Mouse (Mus musculus) lung, postnatal 0 days (tissue): ENCODE measurements around the gene Hoxb2.

Source experiments
- CTCF ChIP-seq: IDR thresholded peaks from 2 replicates; pipeline ENCODE4 v1.5.1; 2016; ENCODE audit warnings: antibody characterized with exemption, mild to moderate bottlenecking
- EP300 ChIP-seq: IDR thresholded peaks from 2 replicates; pipeline ENCODE4 v1.6.1; 2016; ENCODE audit warnings: antibody characterized with exemption, mild to moderate bottlenecking, control low read depth

DNA sequence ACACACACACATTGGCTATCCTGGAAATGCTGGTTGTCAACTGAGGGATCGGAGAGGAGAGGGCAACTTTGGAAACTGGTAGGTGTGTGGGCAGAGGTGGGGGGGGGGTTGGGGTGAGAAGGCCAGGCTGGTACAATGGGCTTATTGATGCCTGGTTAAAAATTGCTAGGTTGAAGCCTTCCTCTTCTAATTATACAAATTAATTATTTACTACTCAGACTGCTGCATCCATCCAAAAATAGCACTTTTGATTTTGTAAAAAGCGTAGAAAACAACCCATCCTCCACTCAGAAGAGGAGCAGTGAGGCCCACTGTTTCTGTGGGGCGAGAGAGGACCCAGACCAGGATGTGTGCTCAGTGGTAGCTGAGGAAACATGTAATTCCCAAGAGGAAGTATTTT is 15.3 kb upstream of the Hoxb2 start:
- TF ChIP-seq CTCF (no peak), EP300 (no peak)
